Mouse (Mus musculus): ENCODE data around the gene Atg101. TPM values are rescaled to one million over a fixed set of nuclear protein-coding genes. Genes with fewer than 3 reads are reported as not detected.

Atg101 gene
- polyA plus RNA-seq, 1 experiment from 2014 or later, result 75.0 TPM

- Histone ChIP-seq H3K27ac (ENCODE audit: low read length) (peak overlapping the region; percentile 16; the same call in 1 of the 2 replicates), H3K9ac (ENCODE audit: low read length) (peak overlapping the region; percentile 52), H3K9me3 (ENCODE audit: control insufficient read depth, low read length) (no peaks in the 10 kb centered on the region), H3K4me3 (ENCODE audit: low read length) (peak overlapping the region; percentile 26), H3K4me1 (replicated peaks; ENCODE audit: control insufficient read depth, insufficient read depth, low read length) (peaks cover 22% of the 10 kb centered on the region), H3K27me3 (ENCODE audit: control insufficient read depth, insufficient read depth, low read depth, low read length) (no peaks in the 10 kb centered on the region), H3K4me2 (ENCODE audit: low read depth, low read length) (peak overlapping the region; percentile 61), H3K36me3 (ENCODE audit: control insufficient read depth, insufficient read depth, low read length) (no peaks in the 10 kb centered on the region)
- 38% methylated on average over 9 of the region's 9 CpGs for WGBS
- no peak for ATAC-seq (ENCODE audit: low read depth)
Observed at GRCm38 (mm10) chr15:101241236-101241635, 42.8 kb upstream of the Atg101 start.

DNA sequence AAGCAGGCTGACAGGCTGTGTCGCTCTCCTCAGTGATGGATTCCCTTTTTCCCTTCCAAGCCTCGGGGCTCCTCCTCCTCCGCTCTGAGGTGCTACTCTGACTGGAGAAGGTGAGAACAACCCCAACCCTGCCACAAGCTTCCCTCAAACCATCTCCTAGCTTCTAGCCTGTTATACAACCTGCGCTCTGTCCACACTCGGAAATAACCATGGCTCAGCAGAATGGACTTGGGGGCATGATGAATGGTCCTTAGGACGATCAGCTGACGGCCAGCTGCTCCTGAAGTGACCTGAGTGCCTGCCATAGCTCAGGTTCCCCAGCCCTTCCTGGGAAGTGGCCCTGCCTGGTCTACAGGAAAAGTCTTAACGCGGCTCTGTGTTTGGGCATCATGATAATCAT is 42.2 kb upstream of the Atg101 start:
- Histone ChIP-seq H3K4me2 (ENCODE audit: low read depth, low read length) (no peak overlapping the region), H3K4me1 (replicated peaks; ENCODE audit: control insufficient read depth, insufficient read depth, low read length) (peaks cover 23% of the 10 kb centered on the region), H3K27ac (ENCODE audit: low read length) (no peak overlapping the region), H3K9me3 (ENCODE audit: control insufficient read depth, low read length) (no peaks in the 10 kb centered on the region), H3K27me3 (ENCODE audit: control insufficient read depth, insufficient read depth, low read depth, low read length) (no peaks in the 10 kb centered on the region), H3K4me3 (ENCODE audit: low read length) (no peak overlapping the region), H3K36me3 (ENCODE audit: control insufficient read depth, insufficient read depth, low read length) (no peaks in the 10 kb centered on the region), H3K9ac (ENCODE audit: low read length) (0 out of 2 replicates have a peak overlapping the region, but pooled peaks have one; percentile 21)
- ATAC-seq (ENCODE audit: low read depth), result no peak
- 48% methylated on average over 9 of the region's 9 CpGs for WGBS

DNA sequence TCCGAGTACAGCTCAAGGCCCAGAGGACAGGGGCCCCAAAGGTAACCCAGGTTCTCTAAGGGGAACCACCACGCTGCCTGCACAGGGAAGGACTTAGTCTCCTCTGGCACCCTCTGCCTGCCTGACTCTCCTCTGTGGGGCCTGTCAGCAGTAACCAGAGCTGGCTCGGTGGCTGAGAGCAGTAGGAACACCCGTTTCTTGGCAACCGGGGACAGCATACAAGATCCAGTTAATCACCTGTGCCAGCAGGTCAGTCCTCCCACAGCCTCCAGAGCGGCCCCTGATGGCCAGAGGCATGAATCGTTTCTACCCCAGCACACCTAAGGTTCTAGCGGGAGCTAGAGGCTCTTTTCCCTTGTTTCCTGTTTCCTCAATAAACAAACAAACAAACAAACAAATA is 41.4 kb upstream of the Atg101 start:
- ATAC-seq (ENCODE audit: low read depth), result no peak
- H3K4me1 ChIP-seq (replicated peaks; ENCODE audit: control insufficient read depth, insufficient read depth, low read length), result peaks cover 29% of the 10 kb centered on the region
- no peak overlapping the region for H3K9ac ChIP-seq (ENCODE audit: low read length)
- H3K9me3 ChIP-seq (ENCODE audit: control insufficient read depth, low read length), result no peaks in the 10 kb centered on the region
- no peak overlapping the region for H3K4me2 ChIP-seq (ENCODE audit: low read depth, low read length)
- H3K27me3 ChIP-seq (ENCODE audit: control insufficient read depth, insufficient read depth, low read depth, low read length), result no peaks in the 10 kb centered on the region
- H3K4me3 ChIP-seq (ENCODE audit: low read length), result no peak overlapping the region
- H3K36me3 ChIP-seq (ENCODE audit: control insufficient read depth, insufficient read depth, low read length), result no peaks in the 10 kb centered on the region
- 24% methylated on average over 8 of the region's 8 CpGs for WGBS
- H3K27ac ChIP-seq (ENCODE audit: low read length), result no peak overlapping the region

- Histone ChIP-seq H3K9me3 (ENCODE audit: control insufficient read depth, low read length) (no peaks in the 10 kb centered on the region), H3K36me3 (ENCODE audit: control insufficient read depth, insufficient read depth, low read length) (no peaks in the 10 kb centered on the region), H3K27ac (ENCODE audit: low read length) (no peak overlapping the region), H3K27me3 (ENCODE audit: control insufficient read depth, insufficient read depth, low read depth, low read length) (no peaks in the 10 kb centered on the region), H3K4me1 (replicated peaks; ENCODE audit: control insufficient read depth, insufficient read depth, low read length) (peaks cover 31% of the 10 kb centered on the region), H3K4me2 (ENCODE audit: low read depth, low read length) (no peak overlapping the region), H3K4me3 (ENCODE audit: low read length) (no peak overlapping the region), H3K9ac (ENCODE audit: low read length) (no peak overlapping the region)
- no peak for ATAC-seq (ENCODE audit: low read depth)
- 58% methylated on average over 3 of the region's 3 CpGs for WGBS
Observed at GRCm38 (mm10) chr15:101244012-101244411, 40.1 kb upstream of the Atg101 start.

GRCm38 (mm10) chr15:101246231-101247154 is 37.6 kb upstream of the Atg101 start:
- Histone ChIP-seq H3K27me3 (ENCODE audit: control insufficient read depth, insufficient read depth, low read depth, low read length) (no peaks in the 10 kb centered on the region), H3K36me3 (ENCODE audit: control insufficient read depth, insufficient read depth, low read length) (no peaks in the 10 kb centered on the region), H3K27ac (ENCODE audit: low read length) (peak overlapping the region; percentile 94), H3K9ac (ENCODE audit: low read length) (peak overlapping the region; percentile 74), H3K9me3 (ENCODE audit: control insufficient read depth, low read length) (no peaks in the 10 kb centered on the region), H3K4me1 (replicated peaks; ENCODE audit: control insufficient read depth, insufficient read depth, low read length) (peaks cover 23% of the 10 kb centered on the region), H3K4me3 (ENCODE audit: low read length) (peak overlapping the region; percentile 49), H3K4me2 (ENCODE audit: low read depth, low read length) (peak overlapping the region; percentile 69)
- WGBS, result under 1% methylated on average over 56 of the region's 56 CpGs
- ATAC-seq (ENCODE audit: low read depth), result peak; percentile 98

- no peaks in the 10 kb centered on the region for H3K9me3 ChIP-seq (ENCODE audit: control insufficient read depth, low read length)
- H3K9ac ChIP-seq (ENCODE audit: low read length), result peak overlapping the region; percentile 69
- peak overlapping the region; percentile 94 for H3K27ac ChIP-seq (ENCODE audit: low read length)
- H3K4me2 ChIP-seq (ENCODE audit: low read depth, low read length), result peak overlapping the region; percentile 69
- WGBS, result 81% methylated on average over 1 of the region's 1 CpGs
- no peak for ATAC-seq (ENCODE audit: low read depth)
- H3K36me3 ChIP-seq (ENCODE audit: control insufficient read depth, insufficient read depth, low read length), result no peaks in the 10 kb centered on the region
- H3K4me3 ChIP-seq (ENCODE audit: low read length), result peak overlapping the region; percentile 48
- H3K27me3 ChIP-seq (ENCODE audit: control insufficient read depth, insufficient read depth, low read depth, low read length), result no peaks in the 10 kb centered on the region
- H3K4me1 ChIP-seq (replicated peaks; ENCODE audit: control insufficient read depth, insufficient read depth, low read length), result peaks cover 20% of the 10 kb centered on the region
Observed at GRCm38 (mm10) chr15:101247155-101247498, 36.9 kb upstream of the Atg101 start.

DNA sequence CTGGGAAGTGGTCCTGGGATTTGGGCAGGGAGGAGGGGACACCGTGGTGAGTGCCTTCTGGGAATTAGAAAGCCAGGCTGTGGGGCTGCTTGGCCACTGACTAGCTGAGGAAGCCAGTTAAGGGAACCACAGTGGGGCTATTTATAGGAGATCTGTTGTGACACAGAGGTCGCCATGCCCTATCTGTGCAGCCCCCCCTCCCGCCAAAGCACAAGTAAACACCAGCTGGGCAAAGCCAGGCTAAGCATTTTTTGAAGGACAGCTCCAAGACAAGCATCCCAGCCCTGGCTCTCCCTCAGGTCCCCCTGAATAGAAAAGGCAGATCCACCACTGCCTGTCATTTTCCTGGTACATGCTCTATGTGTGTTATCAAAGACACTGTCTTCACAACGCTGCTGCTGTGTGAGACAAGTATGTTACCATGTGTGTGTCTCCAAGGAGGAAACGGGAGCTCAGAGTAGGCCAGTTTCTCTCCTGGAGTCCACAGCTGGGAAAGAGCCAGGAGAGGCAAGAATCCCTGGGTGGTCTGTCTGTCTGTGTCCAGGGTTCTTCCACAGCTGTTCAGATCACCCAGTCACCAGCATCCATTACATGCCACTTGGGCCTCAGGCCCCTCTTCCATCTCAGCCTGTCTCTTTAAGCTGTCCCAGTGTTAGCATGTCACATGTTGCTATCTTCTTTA is 35.9 kb upstream of the Atg101 start:
- no peaks in the 10 kb centered on the region for H3K36me3 ChIP-seq (ENCODE audit: control insufficient read depth, insufficient read depth, low read length)
- H3K27ac ChIP-seq (ENCODE audit: low read length), result peak overlapping the region; percentile 80
- H3K4me2 ChIP-seq (ENCODE audit: low read depth, low read length), result no peak overlapping the region
- no peaks in the 10 kb centered on the region for H3K27me3 ChIP-seq (ENCODE audit: control insufficient read depth, insufficient read depth, low read depth, low read length)
- H3K9ac ChIP-seq (ENCODE audit: low read length), result no peak overlapping the region; the same call in 1 of the 2 replicates
- H3K4me3 ChIP-seq (ENCODE audit: low read length), result no peak overlapping the region
- WGBS, result 29% methylated on average over 5 of the region's 5 CpGs
- H3K4me1 ChIP-seq (replicated peaks; ENCODE audit: control insufficient read depth, insufficient read depth, low read length), result peaks cover 20% of the 10 kb centered on the region
- no peaks in the 10 kb centered on the region for H3K9me3 ChIP-seq (ENCODE audit: control insufficient read depth, low read length)
- no peak for ATAC-seq (ENCODE audit: low read depth)

DNA sequence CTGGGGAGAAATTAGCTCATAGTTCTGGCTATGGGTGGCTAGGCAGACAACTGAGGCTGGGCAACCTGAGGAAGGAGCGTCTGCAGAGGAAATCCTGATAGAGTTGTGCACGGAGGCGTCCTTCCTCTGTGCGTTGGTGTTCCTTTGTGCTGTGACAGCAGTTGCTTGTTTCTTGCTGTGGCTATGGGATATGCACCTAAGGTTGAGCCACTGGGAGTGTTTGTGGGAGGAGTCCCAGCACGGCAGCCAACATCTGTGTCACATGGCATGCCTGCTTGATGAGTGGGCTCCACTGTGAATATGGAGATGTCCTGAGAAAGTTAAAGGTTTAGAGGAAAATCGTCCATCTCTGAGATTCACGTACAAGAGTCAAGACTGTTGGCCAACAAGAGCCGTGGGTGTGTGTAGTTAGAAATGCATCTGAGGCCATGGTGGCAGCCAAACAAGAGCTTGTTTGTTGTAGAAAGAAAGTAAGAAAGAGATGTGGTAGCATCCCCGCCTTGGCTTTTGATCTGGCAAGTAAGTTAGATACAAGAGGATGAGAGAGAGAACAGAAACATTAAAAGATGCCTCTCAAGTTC is 33.8 kb upstream of the Atg101 start:
- no peaks in the 10 kb centered on the region for H3K9me3 ChIP-seq (ENCODE audit: control insufficient read depth, low read length)
- H3K4me3 ChIP-seq (ENCODE audit: low read length), result no peak overlapping the region
- H3K27ac ChIP-seq (ENCODE audit: low read length), result no peak overlapping the region
- H3K27me3 ChIP-seq (ENCODE audit: control insufficient read depth, insufficient read depth, low read depth, low read length), result no peaks in the 10 kb centered on the region
- H3K36me3 ChIP-seq (ENCODE audit: control insufficient read depth, insufficient read depth, low read length), result no peaks in the 10 kb centered on the region
- WGBS, result 72% methylated on average over 9 of the region's 9 CpGs
- ATAC-seq (ENCODE audit: low read depth), result no peak
- H3K9ac ChIP-seq (ENCODE audit: low read length), result no peak overlapping the region
- peaks cover 23% of the 10 kb centered on the region for H3K4me1 ChIP-seq (replicated peaks; ENCODE audit: control insufficient read depth, insufficient read depth, low read length)
- no peak overlapping the region for H3K4me2 ChIP-seq (ENCODE audit: low read depth, low read length)

GRCm38 (mm10) chr15:101251930-101252329 is 32.1 kb upstream of the Atg101 start:
- Histone ChIP-seq H3K9me3 (ENCODE audit: control insufficient read depth, low read length) (no peaks in the 10 kb centered on the region), H3K4me2 (ENCODE audit: low read depth, low read length) (no peak overlapping the region), H3K4me3 (ENCODE audit: low read length) (no peak overlapping the region), H3K27me3 (ENCODE audit: control insufficient read depth, insufficient read depth, low read depth, low read length) (no peaks in the 10 kb centered on the region), H3K4me1 (replicated peaks; ENCODE audit: control insufficient read depth, insufficient read depth, low read length) (peaks cover 15% of the 10 kb centered on the region), H3K27ac (ENCODE audit: low read length) (no peak overlapping the region), H3K36me3 (ENCODE audit: control insufficient read depth, insufficient read depth, low read length) (no peaks in the 10 kb centered on the region), H3K9ac (ENCODE audit: low read length) (no peak overlapping the region)
- WGBS, result 86% methylated on average over 5 of the region's 5 CpGs
- ATAC-seq (ENCODE audit: low read depth), result no peak
